Mouse (Mus musculus) limb, embryonic 11.5 days (tissue): ENCODE data around the gene Fam20c. TPM values are rescaled to one million over a fixed set of nuclear protein-coding genes. Genes with fewer than 3 reads are reported as not detected.

ENCODE experiments used
- ATAC-seq: fragments of 200-750 bp; cut with Nextera tagmentation; 2 replicates; pipeline ENCODE4 v1.8.0; 2017; ENCODE audit warnings: low read depth; ENCODE audit not compliant: insufficient number of reproducible peaks, low FRiP score, low TSS enrichment
- DNase-seq: peaks from one replicate; pipeline ENCODE4 v3.0.0-alpha.2; 2015; ENCODE audit warnings: low spot score
- H3K27ac ChIP-seq: fragments of 300-500 bp; sonication (generic); replicated peaks from 2 replicates; pipeline ENCODE4 v1.5.1; 2014; ENCODE audit warnings: low read depth, mild to moderate bottlenecking, low read length
- H3K27me3 ChIP-seq: fragments of 300-500 bp; sonication (generic); 2 replicates; pipeline ENCODE4 v1.6.1; 2014; ENCODE audit warnings: mild to moderate bottlenecking, low read length, mixed read lengths; ENCODE audit not compliant: control insufficient read depth, insufficient read depth
- H3K36me3 ChIP-seq: fragments of 300-500 bp; sonication (generic); 2 replicates; pipeline ENCODE4 v1.6.1; 2014; ENCODE audit warnings: mild to moderate bottlenecking, low read length, moderate library complexity, mixed read lengths; ENCODE audit not compliant: control insufficient read depth, insufficient read depth
- H3K4me1 ChIP-seq: fragments of 300-500 bp; sonication (generic); 2 replicates; pipeline ENCODE4 v1.6.1; 2014; ENCODE audit warnings: low read length, mixed read lengths; ENCODE audit not compliant: control insufficient read depth, insufficient read depth
- H3K4me2 ChIP-seq: fragments of 300-500 bp; sonication (generic); 2 replicates; pipeline ENCODE4 v1.6.1; 2014; ENCODE audit warnings: low read depth, mild to moderate bottlenecking, moderate library complexity; ENCODE audit not compliant: severe bottlenecking
- H3K4me3 ChIP-seq: fragments of 300-500 bp; sonication (generic); 2 replicates; pipeline ENCODE4 v1.5.1; 2014; ENCODE audit warnings: low read depth, low read length
- H3K9ac ChIP-seq: fragments of 300-500 bp; sonication (generic); 2 replicates; pipeline ENCODE4 v1.6.1; 2014; ENCODE audit warnings: mild to moderate bottlenecking, low read length
- H3K9me3 ChIP-seq: fragments of 300-500 bp; sonication (generic); 2 replicates; pipeline ENCODE4 v1.6.1; 2016; ENCODE audit warnings: low read length; ENCODE audit not compliant: control insufficient read depth
- WGBS: fragments of 180-500 bp; shearing (Covaris S2); extraction: QIAGEN DNeasy Blood & Tissue Kit; methylation state at CpG from one replicate; pipeline ENCODE4 v1.1.7; 2014; 5-methylcytosine and 5-hydroxymethylcytosine counted together
- polyA plus RNA-seq: library from polyadenylated mRNA; unstranded; fragments of >200 nt; fragmentation: Nextera tagmentation; extraction: Ambion mirVana; gene quantifications from 2 replicates; pipeline ENCODE4 v1.2.1, GENCODE M21; 2014

The Fam20c gene
- polyA plus RNA-seq, 1 experiment from 2014 or later, result 1.9 TPM

DNA sequence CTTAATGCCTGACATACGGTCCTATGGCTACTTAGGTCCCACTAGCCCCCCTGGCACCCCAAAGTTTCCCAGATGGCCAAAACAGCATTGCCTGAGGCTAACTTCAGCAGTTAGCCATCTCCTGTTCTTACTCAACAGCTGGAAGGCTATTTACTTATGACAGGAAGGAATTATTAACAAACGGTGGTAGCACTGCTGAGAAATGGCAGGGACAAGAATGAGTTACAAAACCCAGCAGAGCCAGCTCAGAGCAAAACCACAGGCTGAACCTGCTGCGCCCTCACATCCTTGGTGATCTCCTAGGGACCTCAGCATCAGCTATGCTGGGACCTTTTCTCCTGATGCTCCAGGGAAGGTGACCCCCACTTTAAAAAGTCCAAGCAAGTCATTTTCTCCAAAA is 25.3 kb downstream of the Fam20c start:
- 75% methylated on average over 3 of the region's 3 CpGs for WGBS
- no peak overlapping the region for H3K4me3 ChIP-seq
- ATAC-seq (no peak), DNase-seq (no peak)
- H3K36me3 ChIP-seq, result no peaks in the 10 kb centered on the region
- no peaks in the 10 kb centered on the region for H3K4me1 ChIP-seq
- no peak overlapping the region for H3K9ac ChIP-seq
- no peaks in the 10 kb centered on the region for H3K27me3 ChIP-seq
- H3K9me3 ChIP-seq, result no peaks in the 10 kb centered on the region
- H3K27ac ChIP-seq, result no peak overlapping the region
- H3K4me2 ChIP-seq, result no peak overlapping the region

DNA sequence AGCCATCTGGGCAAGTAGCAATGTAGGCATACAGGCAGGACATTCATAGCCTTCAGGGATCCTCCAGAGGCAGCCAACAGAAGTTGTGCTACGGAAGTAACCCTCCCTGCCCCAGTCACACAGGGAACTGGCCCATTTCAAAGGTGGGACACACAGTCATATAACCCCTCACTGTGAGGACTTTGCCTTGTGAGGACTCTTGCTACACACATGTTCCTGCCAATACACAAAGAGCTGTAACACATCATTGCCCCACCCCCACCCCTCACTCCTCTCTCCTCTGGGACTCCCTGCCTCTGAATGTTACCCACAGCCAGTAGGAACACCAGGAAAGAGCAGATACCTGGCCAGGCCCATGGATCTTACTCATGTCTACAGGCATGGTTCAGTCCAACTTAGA is 28.4 kb downstream of the Fam20c start:
- no peaks in the 10 kb centered on the region for H3K36me3 ChIP-seq
- no peaks in the 10 kb centered on the region for H3K27me3 ChIP-seq
- DNase-seq, result no peak
- H3K4me3 ChIP-seq, result no peak overlapping the region
- no peaks in the 10 kb centered on the region for H3K9me3 ChIP-seq
- H3K4me2 ChIP-seq, result no peak overlapping the region
- H3K27ac ChIP-seq, result no peak overlapping the region
- no peak for ATAC-seq
- no peak overlapping the region for H3K9ac ChIP-seq
- 100% methylated on average over 1 of the region's 1 CpGs for WGBS
- no peaks in the 10 kb centered on the region for H3K4me1 ChIP-seq

DNA sequence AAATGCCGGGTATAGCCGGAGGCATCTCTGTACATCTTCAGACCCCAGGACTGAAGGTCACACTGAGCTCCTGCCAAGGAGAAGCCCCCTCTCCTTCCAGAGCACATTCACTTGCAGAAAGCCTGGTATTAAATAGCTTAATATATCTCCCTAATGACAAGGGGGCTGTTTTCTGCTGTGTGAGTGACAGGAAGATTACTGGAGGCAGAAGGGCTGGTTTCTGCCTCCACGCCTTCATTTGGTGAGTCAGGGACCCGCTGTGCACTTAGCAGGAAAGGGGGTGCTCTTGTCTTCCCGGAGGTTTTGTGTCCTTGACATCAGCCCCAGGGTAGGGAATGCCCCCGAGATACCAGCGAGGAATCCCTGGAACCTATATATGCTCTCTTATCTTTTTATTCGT is 28.9 kb downstream of the Fam20c start:
- Histone ChIP-seq H3K4me2 (no peak overlapping the region), H3K4me1 (no peaks in the 10 kb centered on the region), H3K27me3 (no peaks in the 10 kb centered on the region), H3K27ac (no peak overlapping the region), H3K36me3 (no peaks in the 10 kb centered on the region), H3K9me3 (no peaks in the 10 kb centered on the region), H3K9ac (no peak overlapping the region), H3K4me3 (no peak overlapping the region)
- DNase-seq (no peak), ATAC-seq (no peak)
- WGBS, result 74% methylated on average over 8 of the region's 8 CpGs

DNA sequence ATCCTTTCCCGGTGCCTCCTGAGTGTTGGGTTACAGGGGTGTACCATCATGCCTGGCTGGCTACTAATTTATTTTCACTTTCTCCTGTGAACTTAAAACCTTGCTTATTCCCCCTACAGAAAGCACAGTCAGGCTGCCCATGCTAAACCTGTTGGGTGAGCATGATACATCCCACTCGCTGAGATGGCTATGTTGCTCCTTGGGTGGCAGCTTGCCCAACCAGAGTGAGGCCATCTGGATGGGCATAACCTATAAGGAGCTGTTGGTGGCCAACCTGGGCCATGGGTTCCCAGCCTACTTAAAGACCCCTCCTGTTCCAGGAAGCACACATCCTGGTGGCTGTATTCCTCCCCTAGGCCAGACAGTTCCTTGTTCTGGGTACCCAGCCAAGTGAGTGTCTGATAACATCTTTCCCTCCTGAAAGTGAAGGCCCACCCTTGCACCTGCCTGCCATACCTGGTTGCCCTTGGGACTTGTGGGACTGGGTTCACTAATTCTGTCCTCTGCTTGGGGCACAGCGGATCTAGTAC is 31.7 kb downstream of the Fam20c start:
- ATAC-seq (no peak), DNase-seq (no peak)
- 85% methylated on average over 3 of the region's 3 CpGs for WGBS

DNA sequence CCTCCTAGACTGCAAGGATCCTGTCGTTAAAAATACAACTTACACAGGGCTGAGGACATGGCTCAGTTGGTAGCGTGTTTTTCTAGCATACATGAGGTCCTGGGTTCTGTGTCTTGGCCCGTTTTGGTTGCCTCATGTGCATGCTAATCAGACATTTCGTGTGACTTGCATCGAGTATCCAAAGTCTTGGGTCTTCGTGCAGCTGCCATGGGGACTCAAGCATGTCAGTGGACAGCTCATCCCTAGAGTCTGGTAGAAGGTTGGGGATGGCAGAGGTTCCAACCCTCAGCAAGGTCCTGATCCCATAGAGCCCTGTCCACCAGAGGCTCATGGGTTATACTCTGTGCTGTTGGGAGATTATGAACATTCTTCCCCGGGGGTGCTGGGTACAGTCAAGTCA is 33.3 kb downstream of the Fam20c start:
- no peak overlapping the region for H3K9ac ChIP-seq
- H3K4me3 ChIP-seq, result no peak overlapping the region
- no peaks in the 10 kb centered on the region for H3K4me1 ChIP-seq
- WGBS, result 87% methylated on average over 7 of the region's 7 CpGs
- H3K4me2 ChIP-seq, result no peak overlapping the region
- ATAC-seq (no peak), DNase-seq (no peak)
- H3K27ac ChIP-seq, result no peak overlapping the region
- no peaks in the 10 kb centered on the region for H3K36me3 ChIP-seq
- H3K9me3 ChIP-seq, result no peaks in the 10 kb centered on the region
- no peaks in the 10 kb centered on the region for H3K27me3 ChIP-seq

More for the DNA sequence above, 31.7 kb downstream of the Fam20c start:
- H3K9ac ChIP-seq, result no peak overlapping the region
- H3K4me2 ChIP-seq, result no peak overlapping the region
- no peak overlapping the region for H3K27ac ChIP-seq
- no peaks in the 10 kb centered on the region for H3K36me3 ChIP-seq
- H3K9me3 ChIP-seq, result no peaks in the 10 kb centered on the region
- no peak overlapping the region for H3K4me3 ChIP-seq
- H3K4me1 ChIP-seq, result no peaks in the 10 kb centered on the region
- H3K27me3 ChIP-seq, result no peaks in the 10 kb centered on the region

DNA sequence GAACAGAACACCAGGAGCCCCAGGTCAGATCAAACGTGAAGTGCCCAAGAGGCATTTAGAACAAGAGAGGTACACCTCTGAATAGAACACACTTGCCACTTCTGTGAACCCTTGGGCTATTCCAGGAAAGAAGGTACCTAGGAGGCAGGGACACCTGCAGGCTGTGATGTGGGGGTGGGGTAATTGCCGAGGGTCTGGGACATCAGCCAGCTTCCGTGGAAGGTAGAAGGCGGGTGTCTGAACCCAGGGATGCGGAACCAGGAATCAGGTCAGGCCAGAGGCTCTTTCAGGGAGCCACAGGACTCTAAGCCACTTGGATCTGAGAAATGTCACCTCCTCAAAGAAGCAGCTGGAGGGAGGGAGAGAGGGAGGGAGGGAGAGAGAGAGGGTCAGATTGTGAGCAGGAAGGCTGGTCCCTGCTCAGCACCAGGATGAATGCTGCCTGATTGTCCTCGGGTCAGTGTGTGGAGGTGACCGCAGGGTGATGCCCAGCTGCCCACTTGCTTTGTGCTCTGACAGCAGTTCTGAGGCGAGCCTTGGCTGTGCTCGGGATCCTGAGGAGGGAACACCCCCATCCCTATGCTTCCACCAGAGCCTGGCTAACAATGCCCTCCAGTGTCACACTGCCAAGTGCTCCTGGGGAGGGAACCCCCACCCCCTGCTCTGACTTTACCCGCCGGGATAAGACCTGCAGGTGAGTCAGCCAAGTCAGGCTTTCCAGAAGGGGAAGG is 34.3 kb downstream of the Fam20c start:
- Histone ChIP-seq H3K36me3 (no peaks in the 10 kb centered on the region), H3K4me1 (no peaks in the 10 kb centered on the region), H3K9me3 (no peaks in the 10 kb centered on the region), H3K27me3 (no peaks in the 10 kb centered on the region), H3K9ac (no peak overlapping the region), H3K4me2 (no peak overlapping the region), H3K27ac (no peak overlapping the region), H3K4me3 (no peak overlapping the region)
- ATAC-seq, result no peak
- WGBS, result 70% methylated on average over 11 of the region's 11 CpGs
- DNase-seq, result no peak

DNA sequence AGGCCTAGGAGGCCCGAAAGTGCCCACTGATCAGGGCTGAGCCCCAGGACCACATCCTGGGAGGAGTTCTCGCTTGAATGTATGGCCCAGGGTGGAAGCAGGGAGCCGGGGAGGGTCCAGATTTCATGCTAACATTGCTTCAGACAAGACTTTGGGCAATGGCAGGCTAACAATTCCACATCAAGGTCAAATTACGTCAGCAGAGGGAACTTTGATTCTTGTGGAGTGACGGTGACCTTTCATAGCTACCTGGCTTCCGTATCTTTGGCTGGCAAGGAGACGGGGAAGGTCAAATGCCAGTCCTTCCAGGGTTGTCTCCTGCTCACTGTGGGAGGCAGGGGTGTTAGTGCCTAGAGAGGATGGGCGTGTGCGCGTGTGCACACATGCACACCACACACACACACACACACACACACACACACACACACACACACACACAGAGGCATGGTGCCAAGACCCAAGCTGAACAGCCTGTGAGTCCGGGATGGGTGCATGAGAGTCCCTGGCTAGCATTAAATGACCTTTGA is 36.7 kb downstream of the Fam20c start:
- Histone ChIP-seq H3K9me3 (no peaks in the 10 kb centered on the region), H3K36me3 (no peaks in the 10 kb centered on the region)

DNA sequence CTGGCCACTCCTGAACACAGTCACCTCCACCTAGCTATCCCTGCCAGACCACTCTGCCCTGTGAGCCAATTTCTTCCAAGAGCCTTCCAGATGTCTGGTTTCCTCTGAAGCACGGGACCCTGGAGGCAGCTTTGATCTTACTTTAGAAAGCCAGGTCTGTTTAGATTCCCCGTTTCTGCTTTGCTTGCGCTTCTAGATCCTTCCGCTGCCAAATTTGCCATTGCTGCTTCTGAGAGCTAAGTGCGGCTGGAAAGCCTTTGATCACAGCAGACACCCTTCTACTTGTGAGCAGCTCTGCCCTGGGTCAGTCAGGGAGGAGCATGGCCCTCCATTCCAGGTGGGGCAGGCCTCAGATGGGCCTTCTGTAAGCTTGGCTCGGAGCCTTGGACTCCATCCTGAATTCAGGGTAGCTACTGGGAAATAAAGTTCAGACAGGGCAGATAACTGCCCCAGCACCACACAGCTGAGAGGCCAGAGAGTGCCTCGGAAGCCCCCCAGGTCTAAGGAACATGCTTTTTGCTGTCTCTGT is 47.3 kb downstream of the Fam20c start:
- 27% methylated on average over 7 of the region's 7 CpGs for WGBS

More for the DNA sequence above, 36.7 kb downstream of the Fam20c start:
- Histone ChIP-seq H3K4me1 (no peaks in the 10 kb centered on the region), H3K9ac (no peak overlapping the region), H3K4me3 (no peak overlapping the region), H3K27me3 (no peaks in the 10 kb centered on the region), H3K27ac (no peak overlapping the region), H3K4me2 (no peak overlapping the region)
- ATAC-seq, result no peak
- WGBS, result 91% methylated on average over 11 of the region's 11 CpGs
- no peak for DNase-seq

More for the DNA sequence above, 47.3 kb downstream of the Fam20c start:
- no peak overlapping the region for H3K9ac ChIP-seq
- H3K27me3 ChIP-seq, result no peaks in the 10 kb centered on the region
- H3K36me3 ChIP-seq, result no peaks in the 10 kb centered on the region
- no peak for ATAC-seq
- H3K4me3 ChIP-seq, result no peak overlapping the region
- no peak for DNase-seq
- no peak overlapping the region for H3K27ac ChIP-seq
- no peak overlapping the region for H3K4me2 ChIP-seq
- no peaks in the 10 kb centered on the region for H3K4me1 ChIP-seq
- H3K9me3 ChIP-seq, result no peaks in the 10 kb centered on the region
